Mouse (Mus musculus): ENCODE results near the gene Rin3. TPM values are rescaled to one million over a fixed set of nuclear protein-coding genes. Genes with fewer than 3 reads are reported as not detected.

Rin3 gene
- polyA plus RNA-seq, 1 experiment from 2014 or later, result 3.5 TPM

- H3K9ac ChIP-seq (replicated peaks; ENCODE audit: low read length), result no peak overlapping the region
- WGBS, result 91% methylated on average over 9 of the region's 9 CpGs
- no peaks in the 10 kb centered on the region for H3K9me3 ChIP-seq (ENCODE audit: control insufficient read depth, low read length)
- H3K4me1 ChIP-seq (ENCODE audit: control insufficient read depth, insufficient read depth, low read length), result 0 out of 2 replicates have a peak, but pooled peaks cover 3% of the 10 kb centered on the region
- ATAC-seq (ENCODE audit: low FRiP score, low TSS enrichment) (no peak), DNase-seq (no peak)
- H3K27me3 ChIP-seq (ENCODE audit: control insufficient read depth, insufficient read depth, low read length), result no peaks in the 10 kb centered on the region
- H3K4me3 ChIP-seq (replicated peaks; ENCODE audit: low read depth, low read length), result no peak overlapping the region
- H3K27ac ChIP-seq (replicated peaks; ENCODE audit: low read depth, low read length), result no peak overlapping the region
- H3K4me2 ChIP-seq (ENCODE audit: low read length), result no peak overlapping the region
- no peaks in the 10 kb centered on the region for H3K36me3 ChIP-seq (ENCODE audit: control insufficient read depth, insufficient read depth, low read length)
Observed at GRCm38 (mm10) chr12:102302322-102302721, 19.5 kb downstream of the Rin3 start.

GRCm38 (mm10) chr12:102302831-102303351, 20.0 kb downstream of the Rin3 start:
- DNase-seq, result no peak
- 81% methylated on average over 4 of the region's 4 CpGs for WGBS
- Histone ChIP-seq H3K27me3 (ENCODE audit: control insufficient read depth, insufficient read depth, low read length) (no peaks in the 10 kb centered on the region), H3K4me1 (ENCODE audit: control insufficient read depth, insufficient read depth, low read length) (0 out of 2 replicates have a peak, but pooled peaks cover 3% of the 10 kb centered on the region), H3K36me3 (ENCODE audit: control insufficient read depth, insufficient read depth, low read length) (no peaks in the 10 kb centered on the region), H3K27ac (replicated peaks; ENCODE audit: low read depth, low read length) (no peak overlapping the region), H3K9ac (replicated peaks; ENCODE audit: low read length) (no peak overlapping the region), H3K4me2 (ENCODE audit: low read length) (no peak overlapping the region), H3K4me3 (replicated peaks; ENCODE audit: low read depth, low read length) (no peak overlapping the region), H3K9me3 (ENCODE audit: control insufficient read depth, low read length) (no peaks in the 10 kb centered on the region)
- ATAC-seq (ENCODE audit: low FRiP score, low TSS enrichment), result no peak

DNA sequence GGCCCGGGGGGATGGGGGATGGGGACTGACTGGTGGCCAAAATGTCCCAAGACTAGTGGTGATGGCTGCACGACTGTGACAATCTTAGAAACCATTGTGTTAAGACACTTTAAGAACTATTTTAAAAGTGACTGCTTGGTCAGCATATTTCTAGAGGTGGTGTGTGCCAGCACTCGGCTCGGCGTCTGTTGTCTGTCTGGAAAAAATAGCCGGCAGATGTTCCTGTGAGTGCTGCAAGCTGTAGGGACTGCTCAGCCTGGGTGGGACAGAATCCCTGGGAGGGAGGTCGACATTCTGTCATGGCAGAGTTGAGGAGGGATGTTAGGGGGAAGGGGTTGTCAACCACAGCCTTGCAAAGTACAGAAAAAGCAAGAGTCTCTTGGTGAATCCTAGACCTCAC, 21.0 kb downstream of the Rin3 start:
- Histone ChIP-seq H3K4me1 (ENCODE audit: control insufficient read depth, insufficient read depth, low read length) (0 out of 2 replicates have a peak, but pooled peaks cover 8% of the 10 kb centered on the region), H3K4me2 (ENCODE audit: low read length) (no peak overlapping the region), H3K27me3 (ENCODE audit: control insufficient read depth, insufficient read depth, low read length) (no peaks in the 10 kb centered on the region), H3K9ac (replicated peaks; ENCODE audit: low read length) (no peak overlapping the region), H3K27ac (replicated peaks; ENCODE audit: low read depth, low read length) (no peak overlapping the region), H3K9me3 (ENCODE audit: control insufficient read depth, low read length) (no peaks in the 10 kb centered on the region), H3K4me3 (replicated peaks; ENCODE audit: low read depth, low read length) (no peak overlapping the region), H3K36me3 (ENCODE audit: control insufficient read depth, insufficient read depth, low read length) (no peaks in the 10 kb centered on the region)
- 64% methylated on average over 7 of the region's 7 CpGs for WGBS
- DNase-seq (no peak), ATAC-seq (ENCODE audit: low FRiP score, low TSS enrichment) (no peak)

GRCm38 (mm10) chr12:102305069-102305836, 22.4 kb downstream of the Rin3 start:
- ATAC-seq (ENCODE audit: low FRiP score, low TSS enrichment) (no peak), DNase-seq (peak; percentile 33)
- Histone ChIP-seq H3K27ac (replicated peaks; ENCODE audit: low read depth, low read length) (no peak overlapping the region), H3K4me3 (replicated peaks; ENCODE audit: low read depth, low read length) (no peak overlapping the region), H3K9ac (replicated peaks; ENCODE audit: low read length) (no peak overlapping the region), H3K4me1 (ENCODE audit: control insufficient read depth, insufficient read depth, low read length) (0 out of 2 replicates have a peak, but pooled peaks cover 11% of the 10 kb centered on the region), H3K4me2 (ENCODE audit: low read length) (no peak overlapping the region), H3K27me3 (ENCODE audit: control insufficient read depth, insufficient read depth, low read length) (no peaks in the 10 kb centered on the region), H3K9me3 (ENCODE audit: control insufficient read depth, low read length) (no peaks in the 10 kb centered on the region), H3K36me3 (ENCODE audit: control insufficient read depth, insufficient read depth, low read length) (no peaks in the 10 kb centered on the region)
- WGBS, result 67% methylated on average over 10 of the region's 10 CpGs

GRCm38 (mm10) chr12:102308001-102308456, 25.2 kb downstream of the Rin3 start:
- DNase-seq (peak; percentile 64), ATAC-seq (ENCODE audit: low FRiP score, low TSS enrichment) (0 out of 2 replicates have a peak, but pooled peaks have one; percentile 8)
- H3K4me2 ChIP-seq (ENCODE audit: low read length), result no peak overlapping the region
- H3K4me1 ChIP-seq (ENCODE audit: control insufficient read depth, insufficient read depth, low read length), result 0 out of 2 replicates have a peak, but pooled peaks cover 8% of the 10 kb centered on the region
- peak overlapping the region; percentile 34 for H3K27ac ChIP-seq (replicated peaks; ENCODE audit: low read depth, low read length)
- H3K9ac ChIP-seq (replicated peaks; ENCODE audit: low read length), result no peak overlapping the region
- H3K9me3 ChIP-seq (ENCODE audit: control insufficient read depth, low read length), result no peaks in the 10 kb centered on the region
- WGBS, result 64% methylated on average over 6 of the region's 6 CpGs
- no peak overlapping the region for H3K4me3 ChIP-seq (replicated peaks; ENCODE audit: low read depth, low read length)
- H3K27me3 ChIP-seq (ENCODE audit: control insufficient read depth, insufficient read depth, low read length), result no peaks in the 10 kb centered on the region
- H3K36me3 ChIP-seq (ENCODE audit: control insufficient read depth, insufficient read depth, low read length), result no peaks in the 10 kb centered on the region

DNA sequence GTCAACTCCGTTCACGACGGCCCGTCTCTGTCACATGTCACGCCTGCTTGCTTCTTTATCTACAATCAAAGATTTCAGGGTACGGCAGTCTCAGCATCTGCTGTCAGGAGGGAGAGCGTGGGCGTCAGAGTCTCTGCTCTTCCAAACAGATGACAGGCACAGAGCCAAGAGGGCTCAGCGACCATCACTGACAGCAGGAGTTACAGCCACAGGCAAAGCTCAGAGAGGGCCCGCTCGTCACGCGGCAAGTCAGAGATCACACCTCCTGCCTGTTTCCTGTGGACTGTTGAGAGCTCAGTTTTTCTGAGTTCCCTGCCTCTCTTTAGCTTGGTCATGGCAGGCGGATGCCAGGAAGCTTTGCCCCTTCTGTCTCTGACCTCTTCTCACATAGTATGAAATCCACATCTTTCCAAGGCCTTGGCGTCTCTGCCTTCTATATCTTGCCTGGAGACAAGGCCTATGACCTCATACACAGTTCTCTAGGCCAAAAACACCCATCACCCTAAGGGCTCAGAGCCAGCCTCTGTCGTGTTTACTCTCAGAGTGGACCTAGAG, 25.7 kb downstream of the Rin3 start:
- no peaks in the 10 kb centered on the region for H3K27me3 ChIP-seq (ENCODE audit: control insufficient read depth, insufficient read depth, low read length)
- H3K9me3 ChIP-seq (ENCODE audit: control insufficient read depth, low read length), result no peaks in the 10 kb centered on the region
- 0 out of 2 replicates have a peak, but pooled peaks cover 8% of the 10 kb centered on the region for H3K4me1 ChIP-seq (ENCODE audit: control insufficient read depth, insufficient read depth, low read length)
- DNase-seq, result peak; percentile 64
- no peak overlapping the region for H3K4me3 ChIP-seq (replicated peaks; ENCODE audit: low read depth, low read length)
- no peak overlapping the region for H3K4me2 ChIP-seq (ENCODE audit: low read length)
- no peak overlapping the region for H3K9ac ChIP-seq (replicated peaks; ENCODE audit: low read length)
- no peaks in the 10 kb centered on the region for H3K36me3 ChIP-seq (ENCODE audit: control insufficient read depth, insufficient read depth, low read length)
- 51% methylated on average over 16 of the region's 16 CpGs for WGBS
- peak overlapping the region; percentile 34 for H3K27ac ChIP-seq (replicated peaks; ENCODE audit: low read depth, low read length)
- ATAC-seq (ENCODE audit: low FRiP score, low TSS enrichment), result peak; percentile 50

DNA sequence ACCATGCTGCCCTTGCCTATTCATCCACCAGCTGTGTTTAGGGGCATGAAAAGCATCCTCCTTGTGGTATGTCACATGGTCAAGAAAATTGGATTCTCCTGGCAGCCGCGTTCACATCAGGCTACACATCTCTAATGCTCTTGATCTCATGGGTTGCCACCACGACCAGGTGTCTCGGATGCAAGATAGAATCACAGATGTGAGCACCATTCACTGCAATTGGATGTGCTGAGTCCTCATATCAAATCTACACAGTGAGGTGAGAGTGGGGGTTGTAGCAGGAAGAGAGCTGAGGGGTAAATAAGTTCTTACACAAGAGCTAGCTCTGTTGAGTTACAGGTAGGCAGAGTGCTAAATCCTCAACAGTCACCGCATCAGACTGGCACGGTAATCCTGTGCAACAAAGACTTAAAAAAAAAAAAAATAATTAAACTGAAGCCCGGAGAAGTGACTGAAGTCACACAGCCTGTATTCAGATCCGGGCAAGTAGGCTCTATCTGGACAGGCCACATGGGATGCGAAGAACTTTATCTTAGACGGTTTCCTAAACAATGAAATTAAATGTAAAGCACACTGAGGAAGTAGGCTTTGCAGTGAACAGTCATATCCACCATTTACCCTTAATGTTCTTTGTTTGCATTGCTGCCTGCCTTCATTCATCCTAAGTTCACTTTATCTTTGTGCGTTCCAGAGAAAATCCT, 26.4 kb downstream of the Rin3 start:
- Histone ChIP-seq H3K27me3 (ENCODE audit: control insufficient read depth, insufficient read depth, low read length) (no peaks in the 10 kb centered on the region), H3K4me2 (ENCODE audit: low read length) (no peak overlapping the region), H3K9me3 (ENCODE audit: control insufficient read depth, low read length) (no peaks in the 10 kb centered on the region), H3K9ac (replicated peaks; ENCODE audit: low read length) (no peak overlapping the region), H3K4me1 (ENCODE audit: control insufficient read depth, insufficient read depth, low read length) (0 out of 2 replicates have a peak, but pooled peaks cover 8% of the 10 kb centered on the region), H3K36me3 (ENCODE audit: control insufficient read depth, insufficient read depth, low read length) (no peaks in the 10 kb centered on the region), H3K4me3 (replicated peaks; ENCODE audit: low read depth, low read length) (no peak overlapping the region), H3K27ac (replicated peaks; ENCODE audit: low read depth, low read length) (no peak overlapping the region)
- DNase-seq (no peak), ATAC-seq (ENCODE audit: low FRiP score, low TSS enrichment) (no peak)
- 92% methylated on average over 11 of the region's 11 CpGs for WGBS

DNA sequence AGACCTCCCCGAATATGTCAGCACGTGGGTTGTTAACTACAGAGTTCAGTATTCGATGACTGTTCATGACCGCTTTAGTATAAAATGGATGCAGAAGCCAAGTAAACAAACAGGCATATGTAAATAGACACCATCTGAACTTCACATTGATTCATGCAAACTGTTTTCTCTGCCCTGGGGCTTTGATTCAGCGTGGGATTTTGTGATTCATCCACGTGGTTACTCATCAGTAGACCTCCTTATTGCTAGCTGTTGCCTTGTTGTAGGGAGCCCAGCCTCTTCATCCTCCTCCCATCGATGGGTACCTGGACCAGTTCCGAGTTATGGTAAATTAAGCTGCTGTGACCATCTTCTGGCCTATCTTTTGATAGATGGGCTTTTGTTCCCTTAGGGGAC, 26.9 kb downstream of the Rin3 start:
- H3K36me3 ChIP-seq (ENCODE audit: control insufficient read depth, insufficient read depth, low read length), result no peaks in the 10 kb centered on the region
- DNase-seq (no peak), ATAC-seq (ENCODE audit: low FRiP score, low TSS enrichment) (no peak)
- H3K9me3 ChIP-seq (ENCODE audit: control insufficient read depth, low read length), result no peaks in the 10 kb centered on the region
- no peak overlapping the region for H3K27ac ChIP-seq (replicated peaks; ENCODE audit: low read depth, low read length)
- no peak overlapping the region for H3K9ac ChIP-seq (replicated peaks; ENCODE audit: low read length)
- no peaks in the 10 kb centered on the region for H3K27me3 ChIP-seq (ENCODE audit: control insufficient read depth, insufficient read depth, low read length)
- 0 out of 2 replicates have a peak, but pooled peaks cover 8% of the 10 kb centered on the region for H3K4me1 ChIP-seq (ENCODE audit: control insufficient read depth, insufficient read depth, low read length)
- no peak overlapping the region for H3K4me3 ChIP-seq (replicated peaks; ENCODE audit: low read depth, low read length)
- no peak overlapping the region for H3K4me2 ChIP-seq (ENCODE audit: low read length)
- 90% methylated on average over 8 of the region's 8 CpGs for WGBS
